Mouse (Mus musculus) heart, postnatal 36 days (tissue): Measurements from ENCODE around the gene Spag6. TPM values are rescaled to one million over a fixed set of nuclear protein-coding genes. Genes with fewer than 3 reads are reported as not detected.

Experiments used
- DNase-seq, 2 experiments: peaks; one replicate each; pipeline ENCODE4 v3.0.0; 2021 to 2022
- intact Hi-C: fragments of 180-260 bp; cut with DNase I; formaldehyde crosslinking; loops from one replicate; pipeline ENCODE4 v1.15.1; 2025
- total RNA-seq, 2 experiments: library from RNA; stranded (reverse); gene quantifications; 2 replicates each; pipeline ENCODE4 v1.2.3; 2021

Gene Spag6
- total RNA-seq, 2 experiments from 2014 or later: 0.47 TPM; not detected in 1

DNA sequence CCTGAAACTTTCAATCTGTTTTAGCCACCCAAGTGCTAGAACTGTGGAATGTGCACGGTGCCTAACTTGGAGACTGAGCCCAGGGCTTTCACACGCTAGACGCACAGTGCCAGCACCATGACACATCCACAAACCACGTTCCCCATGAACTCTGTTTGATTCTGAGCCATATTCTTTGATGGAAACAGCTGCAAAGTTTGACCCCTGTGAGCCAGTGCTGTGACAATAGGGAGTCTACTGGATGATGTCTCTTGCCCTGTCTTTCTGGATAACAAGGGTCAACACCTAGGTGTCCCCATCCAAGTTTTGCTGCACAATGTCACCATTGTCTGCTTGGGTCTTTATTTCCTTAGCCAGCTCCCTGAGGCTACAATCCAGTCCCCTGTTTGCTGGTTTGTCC, 100.4 kb downstream of the Spag6 start:
- DNase-seq: no peak
- intact Hi-C loops: no loop called here

DNA sequence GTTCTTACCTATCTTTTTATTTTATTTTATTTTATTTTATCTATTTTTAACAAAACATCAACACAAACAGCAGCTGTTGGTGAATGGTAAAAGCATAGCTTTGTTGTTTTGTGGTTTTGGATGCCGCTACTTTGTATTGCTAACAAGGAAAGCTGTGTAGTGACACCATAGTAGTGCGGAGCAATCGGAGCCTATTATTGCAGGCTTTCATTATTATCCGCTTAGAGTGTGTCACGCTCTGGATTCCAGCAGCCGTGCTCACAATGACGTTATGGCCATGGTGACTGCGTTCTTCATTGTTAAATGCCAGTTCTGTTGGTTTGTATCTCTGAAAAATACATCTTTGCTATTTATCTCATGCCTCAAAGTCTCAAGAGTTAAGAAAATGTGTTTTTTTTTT, 103.9 kb downstream of the Spag6 start:
- no peak for DNase-seq
- intact Hi-C loops: no loop called here

DNA sequence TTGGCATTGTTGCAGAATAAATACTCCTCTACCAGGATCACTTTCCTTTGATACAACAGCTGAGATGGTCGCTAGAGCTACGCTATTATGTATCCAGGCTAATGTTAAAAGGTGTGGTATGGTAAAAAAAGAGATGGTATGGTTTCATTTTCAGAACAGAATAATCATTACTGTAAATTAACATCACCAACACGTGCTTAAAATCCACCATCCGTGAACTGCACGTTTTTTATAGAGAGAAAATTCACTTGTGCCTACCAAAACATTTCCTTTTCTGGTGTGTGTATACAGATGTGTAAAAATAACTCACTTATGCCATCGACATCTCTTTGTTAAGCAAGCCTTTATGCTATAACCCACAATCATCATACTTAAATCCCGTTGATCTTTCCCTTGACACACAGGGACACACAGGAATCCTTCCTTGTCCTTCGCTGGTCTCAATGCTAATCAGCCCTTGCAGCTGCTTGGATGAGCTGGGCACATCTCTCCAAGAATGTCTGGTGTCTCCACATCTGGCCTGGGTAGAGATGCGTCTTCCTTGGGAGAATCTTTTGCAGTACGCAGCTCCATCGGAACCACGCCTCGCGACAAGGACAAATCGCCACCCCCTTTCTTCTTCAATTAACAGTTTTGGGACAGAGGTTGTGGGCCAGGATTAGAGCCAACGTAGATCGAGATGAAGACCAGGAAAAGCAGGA, 105.6 kb downstream of the Spag6 start:
- intact Hi-C loops: no loop called here
- no peak for DNase-seq

Other genes with a start within 250 kb of the Spag6 start
- 100 to 1,000 TPM; 103 to 104 TPM for gene Commd3, start 21.6 kb upstream of the Spag6 start, total RNA-seq
- gene Bmi1, start 17.0 kb upstream of the Spag6 start, total RNA-seq: 10 to 100 TPM; 60.5 to 62.0 TPM